Mouse (Mus musculus) liver, postnatal 0 days (tissue): ENCODE measurements around the gene Insl5. TPM values are rescaled to one million over a fixed set of nuclear protein-coding genes. Genes with fewer than 3 reads are reported as not detected.
A peak's percentile ranks its signal among the peaks of the same experiment; 100 is the strongest.

Experiments used
- ATAC-seq: fragments of 200-750 bp; cut with Nextera tagmentation; 2 replicates; pipeline ENCODE4 v1.8.0; 2017; ENCODE audit warnings: mild to moderate bottlenecking, moderate library complexity
- DNase-seq: peaks from one replicate; pipeline ENCODE4 v3.0.0-alpha.2; 2016
- H3K27ac ChIP-seq: fragments of 300-500 bp; sonication (generic); 2 replicates; pipeline ENCODE4 v1.5.1; 2014; ENCODE audit warnings: antibody characterized with exemption, moderate library complexity, mild to moderate bottlenecking, low read depth
- H3K27me3 ChIP-seq: fragments of 300-500 bp; sonication (generic); 2 replicates; pipeline ENCODE4 v1.6.1; 2014; ENCODE audit warnings: low read length, control low read depth, mixed read lengths; ENCODE audit not compliant: insufficient read depth
- H3K36me3 ChIP-seq: fragments of 300-500 bp; sonication (generic); replicated peaks from 2 replicates; pipeline ENCODE4 v1.6.1; 2014; ENCODE audit warnings: mild to moderate bottlenecking, control low read depth, low read length, moderate library complexity, mixed read lengths; ENCODE audit not compliant: insufficient read depth
- H3K4me1 ChIP-seq: fragments of 300-500 bp; sonication (generic); 2 replicates; pipeline ENCODE4 v1.6.1; 2014; ENCODE audit warnings: antibody characterized with exemption, mild to moderate bottlenecking, control low read depth; ENCODE audit not compliant: insufficient read depth
- H3K4me2 ChIP-seq: fragments of 300-500 bp; sonication (generic); 2 replicates; pipeline ENCODE4 v1.6.1; 2014; ENCODE audit warnings: low read depth, mild to moderate bottlenecking, low read length, moderate library complexity, mixed read lengths
- H3K4me3 ChIP-seq: fragments of 300-500 bp; sonication (generic); 2 replicates; pipeline ENCODE4 v1.5.1; 2014; ENCODE audit warnings: low read depth, low read length
- H3K9ac ChIP-seq: fragments of 300-500 bp; sonication (generic); replicated peaks from 2 replicates; pipeline ENCODE4 v1.6.1; 2014; ENCODE audit warnings: mild to moderate bottlenecking, moderate library complexity
- H3K9me3 ChIP-seq: fragments of 300-500 bp; sonication (generic); 2 replicates; pipeline ENCODE4 v1.6.1; 2016; ENCODE audit warnings: mild to moderate bottlenecking, control low read depth, low read length, mixed read lengths
- CTCF ChIP-seq: sonication (generic); IDR thresholded peaks from 2 replicates; pipeline ENCODE4 v1.5.1; 2016; ENCODE audit warnings: antibody characterized with exemption, low read depth
- EP300 ChIP-seq: IDR thresholded peaks from 2 replicates; pipeline ENCODE4 v1.6.1; 2016; ENCODE audit warnings: antibody characterized with exemption, low read depth, mild to moderate bottlenecking
- WGBS: fragments of 180-500 bp; shearing (Covaris S2); extraction: QIAGEN DNeasy Blood & Tissue Kit; methylation state at CpG from one replicate; pipeline ENCODE4 v1.1.7; 2014; ENCODE audit not compliant: insufficient replicate concordance; 5-methylcytosine and 5-hydroxymethylcytosine counted together
- polyA plus RNA-seq: library from polyadenylated mRNA; unstranded; fragments of >200 nt; fragmentation: Nextera tagmentation; extraction: Ambion mirVana; gene quantifications from 2 replicates; pipeline ENCODE4 v1.2.1, GENCODE M21; 2015

Insl5 gene
- polyA plus RNA-seq, 1 experiment from 2014 or later: not detected

DNA sequence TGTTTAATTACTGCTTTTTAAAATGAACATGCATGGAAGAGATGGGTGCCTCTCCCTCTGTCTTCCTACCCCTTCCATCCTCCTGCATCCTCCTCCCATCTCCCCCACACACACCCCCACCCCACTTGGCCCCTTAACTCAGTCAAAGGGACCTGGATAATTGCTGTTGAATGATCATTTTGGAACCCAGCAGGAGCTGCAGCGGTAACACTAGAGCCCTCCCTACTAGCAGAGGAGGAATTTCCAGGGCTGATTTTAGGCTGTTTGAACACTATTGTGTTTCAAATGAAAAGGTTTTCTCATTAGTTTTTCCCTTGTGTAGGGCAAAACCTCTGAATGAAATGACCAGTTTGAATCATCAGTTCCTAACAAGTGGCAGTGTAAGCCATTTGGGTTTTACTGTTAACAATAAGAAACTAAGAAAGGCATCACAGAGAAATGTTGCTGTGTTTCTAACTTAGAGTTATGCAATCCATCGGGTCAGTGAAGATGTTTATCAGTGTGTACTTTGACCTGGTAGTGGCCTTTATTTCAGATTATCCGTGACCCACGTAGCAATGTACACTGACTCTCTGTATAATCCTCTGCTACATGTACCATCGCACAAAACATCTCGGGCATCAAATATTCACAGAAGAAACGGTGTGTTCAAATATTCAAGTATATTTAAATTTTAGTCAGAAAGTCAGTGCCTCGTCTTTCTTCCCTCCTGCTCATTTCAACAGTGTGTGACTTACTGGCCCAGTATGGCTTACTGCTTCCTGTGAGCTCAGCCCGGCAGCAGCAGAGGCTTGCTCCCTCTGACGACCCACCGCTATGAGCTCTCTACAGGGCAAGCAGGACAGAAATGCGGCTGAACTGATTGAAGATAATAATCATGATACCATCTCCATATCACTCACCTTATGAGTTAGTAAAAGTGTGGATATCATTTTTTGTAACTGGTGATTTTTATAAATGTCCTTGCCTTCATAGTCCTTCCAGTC, 50.1 kb downstream of the Insl5 start:
- Histone ChIP-seq H3K4me1 (peaks cover 5% of the 10 kb centered on the region), H3K9me3 (peaks cover 4% of the 10 kb centered on the region; the same call in 1 of the 2 replicates), H3K36me3 (no peaks in the 10 kb centered on the region), H3K27me3 (no peaks in the 10 kb centered on the region), H3K4me3 (no peak overlapping the region), H3K27ac (no peak overlapping the region), H3K4me2 (no peak overlapping the region), H3K9ac (no peak overlapping the region)
- TF ChIP-seq EP300 (no peak), CTCF (no peak)
- 49% methylated on average over 12 of the region's 12 CpGs for WGBS
- DNase-seq (no peak), ATAC-seq (0 out of 2 replicates have a peak, but pooled peaks have one; percentile 36)

DNA sequence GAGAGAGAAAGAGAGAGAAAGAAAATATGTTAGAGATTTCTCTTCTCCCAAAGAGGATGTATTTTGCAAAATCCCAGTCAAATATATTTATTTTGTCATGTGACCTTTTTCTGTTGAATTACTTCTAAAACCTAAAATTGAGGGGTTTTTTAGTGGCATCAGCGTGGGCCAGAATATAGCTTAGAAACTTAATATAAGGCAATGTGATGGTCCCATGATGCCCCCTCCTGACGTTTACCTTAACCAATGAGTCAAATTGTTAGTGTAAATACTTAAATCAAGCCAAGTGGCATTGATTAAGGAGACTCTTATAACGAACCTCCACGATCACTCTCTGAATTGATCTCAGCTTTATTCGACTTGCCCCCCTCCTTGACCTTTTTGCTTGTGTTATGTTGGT, 52.5 kb downstream of the Insl5 start:
- H3K27ac ChIP-seq: no peak overlapping the region
- DNase-seq (no peak), ATAC-seq (no peak)
- H3K4me3 ChIP-seq: no peak overlapping the region
- H3K4me1 ChIP-seq: peaks cover 5% of the 10 kb centered on the region
- H3K9ac ChIP-seq: no peak overlapping the region
- no peaks in the 10 kb centered on the region for H3K36me3 ChIP-seq
- no peak overlapping the region for H3K4me2 ChIP-seq
- 65% methylated on average over 5 of the region's 5 CpGs for WGBS
- no peak for TF ChIP-seq EP300
- no peak for TF ChIP-seq CTCF
- H3K9me3 ChIP-seq: no peaks in the 10 kb centered on the region
- H3K27me3 ChIP-seq: no peaks in the 10 kb centered on the region

DNA sequence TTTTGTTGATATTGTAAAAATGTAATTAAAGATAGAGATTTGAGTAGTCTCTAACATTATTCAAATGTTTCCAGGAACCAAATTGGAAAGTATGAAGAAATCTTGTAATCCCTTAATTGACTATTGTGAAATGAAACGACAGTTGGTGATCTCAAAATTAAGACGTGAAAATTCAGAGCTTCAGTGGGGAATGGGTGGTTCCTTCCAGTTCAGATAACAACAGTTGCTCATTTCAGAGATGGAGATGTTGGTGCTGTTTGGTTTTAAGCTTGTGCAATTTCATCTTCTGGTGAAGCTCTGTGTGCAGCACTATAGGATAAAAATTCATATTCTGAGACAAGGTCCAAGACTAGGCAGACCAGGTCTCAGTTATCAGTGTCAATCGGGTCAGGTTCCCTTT, 54.6 kb downstream of the Insl5 start:
- no peak for TF ChIP-seq CTCF
- no peak for DNase-seq
- Histone ChIP-seq H3K36me3 (no peaks in the 10 kb centered on the region), H3K4me3 (no peak overlapping the region), H3K4me2 (no peak overlapping the region), H3K27ac (no peak overlapping the region), H3K27me3 (no peaks in the 10 kb centered on the region), H3K9ac (no peak overlapping the region), H3K4me1 (no peaks in the 10 kb centered on the region), H3K9me3 (no peaks in the 10 kb centered on the region)
- ATAC-seq: no peak
- WGBS: 49% methylated on average over 3 of the region's 3 CpGs

DNA sequence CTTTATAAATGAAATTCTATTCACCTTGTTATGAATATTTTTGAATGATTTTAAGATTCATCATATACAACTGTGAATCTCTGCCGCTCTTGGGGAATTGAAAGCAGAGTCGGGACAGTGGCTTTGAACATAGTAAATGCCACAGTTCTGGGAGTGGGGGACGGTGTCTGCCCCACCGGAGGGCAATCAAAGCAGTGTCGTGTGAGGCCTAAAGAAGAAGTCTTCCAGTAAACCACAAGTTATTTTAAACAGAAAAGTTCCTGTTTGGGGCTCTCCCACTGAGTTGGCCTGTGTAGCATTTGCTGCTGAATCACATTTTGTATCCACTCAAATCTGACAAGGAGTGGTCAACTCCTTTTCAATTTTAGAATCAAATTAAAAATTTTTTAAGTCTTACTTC, 55.5 kb downstream of the Insl5 start:
- Histone ChIP-seq H3K4me2 (no peak overlapping the region), H3K27me3 (no peaks in the 10 kb centered on the region), H3K9ac (no peak overlapping the region), H3K4me3 (no peak overlapping the region), H3K4me1 (no peaks in the 10 kb centered on the region), H3K36me3 (no peaks in the 10 kb centered on the region), H3K27ac (no peak overlapping the region), H3K9me3 (no peaks in the 10 kb centered on the region)
- no peak for DNase-seq
- no peak for TF ChIP-seq EP300
- TF ChIP-seq CTCF: no peak
- WGBS: 38% methylated on average over 5 of the region's 5 CpGs
- no peak for ATAC-seq

DNA sequence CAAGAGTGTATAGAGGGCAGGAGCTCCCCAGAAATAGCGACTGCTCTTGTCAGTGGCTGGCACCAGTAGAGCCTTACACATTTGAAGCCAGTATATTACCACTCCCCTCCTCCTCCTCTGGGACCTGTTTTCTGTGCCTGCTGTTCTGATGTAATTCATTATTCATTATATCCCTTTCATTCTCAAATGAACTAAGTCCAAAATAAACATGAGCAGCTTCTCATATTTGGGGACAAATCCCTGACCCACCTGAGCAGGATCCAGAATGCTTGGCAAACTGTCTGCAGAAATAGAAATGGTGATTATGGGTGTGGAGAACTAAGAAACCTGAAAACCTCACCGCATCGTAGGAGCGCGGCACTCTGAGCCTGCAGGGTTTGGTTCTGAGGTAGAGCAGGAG, 57.0 kb downstream of the Insl5 start:
- 92% methylated on average over 5 of the region's 5 CpGs for WGBS
- Histone ChIP-seq H3K4me1 (no peaks in the 10 kb centered on the region), H3K9me3 (no peaks in the 10 kb centered on the region), H3K4me2 (no peak overlapping the region), H3K27ac (no peak overlapping the region), H3K27me3 (no peaks in the 10 kb centered on the region), H3K9ac (no peak overlapping the region), H3K4me3 (no peak overlapping the region), H3K36me3 (no peaks in the 10 kb centered on the region)
- no peak for ATAC-seq
- no peak for DNase-seq
- TF ChIP-seq EP300 (no peak), CTCF (no peak)

Other genes starting within 250 kb of the Insl5 start
- not detected in 2 replicates for gene Tctex1d1, start 48.2 kb downstream of the Insl5 start, polyA plus RNA-seq
- gene Mier1, start 87.5 kb upstream of the Insl5 start, polyA plus RNA-seq: 22.6 and 25.4 TPM in 2 replicates
- 0.06 and 0.12 TPM in 2 replicates for gene Wdr78, start 87.7 kb upstream of the Insl5 start, polyA plus RNA-seq
- gene Slc35d1, start 188.3 kb upstream of the Insl5 start, polyA plus RNA-seq: 10.0 and 10.5 TPM in 2 replicates